Mouse (Mus musculus) ovary, postnatal 36 days (tissue): Measurements from ENCODE around the gene Ubac1.

Experiments
- DNase-seq: peaks from one replicate; pipeline ENCODE4 v3.0.0; 2022; ENCODE audit warnings: low spot score, mixed read lengths

The Ubac1 gene

DNA sequence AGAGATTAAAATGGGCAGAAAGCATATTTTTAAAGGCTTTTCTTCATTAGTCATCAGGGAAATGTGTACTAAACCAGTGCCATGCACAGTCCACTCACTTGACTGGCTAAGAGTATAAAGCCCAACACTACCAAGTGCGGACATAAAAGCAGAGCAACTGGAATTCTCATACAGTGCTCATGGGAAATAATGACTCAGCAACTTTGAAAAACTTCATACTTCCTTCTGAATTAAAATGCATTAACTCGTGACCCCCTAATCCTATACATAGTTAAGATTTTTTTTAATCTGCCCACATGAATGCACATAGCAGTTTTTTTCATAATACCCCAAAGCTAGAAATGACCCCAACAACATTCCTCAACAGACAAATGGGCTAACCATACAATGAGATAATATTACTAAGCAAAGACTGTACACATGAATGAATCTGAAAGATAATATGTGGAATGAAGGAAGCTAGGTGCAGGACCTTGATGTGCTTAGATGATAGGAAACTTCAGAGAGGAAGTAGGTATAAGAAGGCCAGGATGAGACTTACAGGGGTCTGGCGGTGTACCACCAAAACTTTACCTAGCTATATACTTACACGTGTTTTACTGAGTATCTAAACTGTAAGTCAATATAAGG, 46.3 kb downstream of the Ubac1 start:
- no peak for DNase-seq

- DNase-seq = no peak
These were observed 51.1 kb downstream of the Ubac1 start for GRCm38 (mm10) chr2:25970426-25970825.

GRCm38 (mm10) chr2:25969319-25969718, 52.2 kb downstream of the Ubac1 start:
- DNase-seq = no peak

DNA sequence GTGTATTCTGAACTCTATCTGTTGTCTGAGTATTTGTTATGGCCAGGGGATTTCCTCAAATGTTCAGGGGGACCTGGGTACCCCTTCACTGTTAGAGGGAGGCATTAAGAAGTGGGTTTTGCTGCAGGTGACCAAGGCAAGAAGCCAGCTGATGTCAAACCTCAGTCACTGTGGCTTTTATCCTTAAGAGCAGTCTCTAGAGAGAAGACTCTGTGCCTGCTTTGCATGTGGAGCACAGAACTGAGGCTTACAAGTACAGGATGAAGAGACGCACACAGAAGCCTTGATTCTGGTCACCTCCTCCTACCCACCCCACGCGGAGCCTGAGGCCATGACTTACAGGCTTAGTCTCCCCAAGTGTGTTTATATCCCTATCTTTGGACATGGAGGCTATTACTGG, 72.3 kb downstream of the Ubac1 start:
- no peak for DNase-seq
